Mouse (Mus musculus) liver, embryonic 14.5 days (tissue): ENCODE data around the gene S100a8. TPM values are rescaled to one million over a fixed set of nuclear protein-coding genes. Genes with fewer than 3 reads are reported as not detected.

Source experiments
- ATAC-seq: fragments of 200-750 bp; cut with Nextera tagmentation; 2 replicates; pipeline ENCODE4 v1.8.0; 2017; ENCODE audit warnings: moderate number of reproducible peaks, mild to moderate bottlenecking, moderate library complexity; ENCODE audit not compliant: insufficient read depth
- DNase-seq, 3 experiments: peaks; one replicate each; pipeline ENCODE4 v3.0.0-alpha.2; 2012 to 2013; ENCODE audit warnings: low read depth in 3 of 3, low spot score in 3 of 3
- H3K27ac ChIP-seq: fragments of 300-500 bp; sonication (generic); 2 replicates; pipeline ENCODE4 v1.5.1; 2014; ENCODE audit warnings: moderate library complexity, mild to moderate bottlenecking, control low read depth, inconsistent platforms
- H3K27me3 ChIP-seq: fragments of 300-500 bp; sonication (generic); 2 replicates; pipeline ENCODE4 v1.6.1; 2014; ENCODE audit warnings: mild to moderate bottlenecking, low read length, moderate library complexity; ENCODE audit not compliant: control insufficient read depth, insufficient read depth
- H3K36me3 ChIP-seq: fragments of 300-500 bp; sonication (generic); replicated peaks from 2 replicates; pipeline ENCODE4 v1.6.1; 2014; ENCODE audit warnings: low read depth; ENCODE audit not compliant: control insufficient read depth, insufficient read depth
- H3K4me1 ChIP-seq, 2 experiments: fragments of 200-500 bp in 1 of 2; fragments of 300-500 bp in 1 of 2; sonication (generic) in 1 of 2; replicated peaks; 2 replicates each; pipeline ENCODE4 v1.6.1; 2012 to 2014; ENCODE audit warnings: antibody characterized with exemption in 1 of 2, inconsistent platforms in 1 of 2, low read length in 1 of 2; ENCODE audit not compliant: control insufficient read depth in 2 of 2, insufficient read depth in 2 of 2
- H3K4me2 ChIP-seq: fragments of 300-500 bp; sonication (generic); 2 replicates; pipeline ENCODE4 v1.6.1; 2014; ENCODE audit warnings: low read depth, mild to moderate bottlenecking, control low read depth, moderate library complexity
- H3K4me3 ChIP-seq, 2 experiments: fragments of 200-500 bp in 1 of 2; fragments of 300-500 bp in 1 of 2; sonication (generic) in 1 of 2; 2 replicates each; pipeline ENCODE4 v1.5.1; 2012 to 2014; ENCODE audit warnings: low read depth in 2 of 2, low read length in 2 of 2, mild to moderate bottlenecking in 2 of 2, control low read depth in 1 of 2, inconsistent platforms in 1 of 2, moderate library complexity in 1 of 2; ENCODE audit not compliant: insufficient read depth in 1 of 2
- H3K9ac ChIP-seq: fragments of 300-500 bp; sonication (generic); replicated peaks from 2 replicates; pipeline ENCODE4 v1.6.1; 2014; ENCODE audit warnings: mild to moderate bottlenecking, control low read depth, moderate library complexity
- H3K9me3 ChIP-seq: fragments of 300-500 bp; sonication (generic); 2 replicates; pipeline ENCODE4 v1.6.1; 2016; ENCODE audit warnings: low read length, mixed read lengths; ENCODE audit not compliant: control insufficient read depth
- CTCF ChIP-seq: IDR thresholded peaks from 2 replicates; pipeline ENCODE4 v1.5.1; 2016; ENCODE audit warnings: antibody characterized with exemption, low read depth, control low read depth
- EP300 ChIP-seq: IDR thresholded peaks from 2 replicates; pipeline ENCODE4 v1.6.1; 2016; ENCODE audit warnings: antibody characterized with exemption, low read depth
- WGBS: fragments of 180-500 bp; shearing (Covaris S2); extraction: QIAGEN DNeasy Blood & Tissue Kit; methylation state at CpG from one replicate; pipeline ENCODE4 v1.1.7; 2014; ENCODE audit not compliant: insufficient replicate concordance; 5-methylcytosine and 5-hydroxymethylcytosine counted together
- polyA plus RNA-seq, 2 experiments: library from polyadenylated mRNA; depleted of rRNA in 1 of 2; stranded (reverse) in 1 of 2; unstranded in 1 of 2; fragments of >200 nt; fragmentation: Nextera tagmentation in 1 of 2; extraction: Ambion mirVana in 1 of 2; gene quantifications; 2 replicates each; pipeline versions ENCODE4 v1.2.1 to v1.2.3; 2012 to 2014

S100a8 gene
- polyA plus RNA-seq, 2 experiments, result 418 to 1,223 TPM

- Histone ChIP-seq H3K27me3 (no peaks in the 10 kb centered on the region), H3K27ac (no peak overlapping the region), H3K9me3 (no peaks in the 10 kb centered on the region), H3K4me1 (no peaks in the 10 kb centered on the region), H3K4me3 (no peak overlapping the region), H3K9ac (no peak overlapping the region), H3K4me2 (no peak overlapping the region), H3K36me3 (no peaks in the 10 kb centered on the region)
- ATAC-seq, result no peak
- 29% methylated on average over 7 of the region's 7 CpGs for WGBS
- TF ChIP-seq EP300 (no peak), CTCF (peak; percentile 89)
- DNase-seq, result no peak
Observed at GRCm38 (mm10) chr3:90639511-90640154, 29.1 kb upstream of the S100a8 start.

DNA sequence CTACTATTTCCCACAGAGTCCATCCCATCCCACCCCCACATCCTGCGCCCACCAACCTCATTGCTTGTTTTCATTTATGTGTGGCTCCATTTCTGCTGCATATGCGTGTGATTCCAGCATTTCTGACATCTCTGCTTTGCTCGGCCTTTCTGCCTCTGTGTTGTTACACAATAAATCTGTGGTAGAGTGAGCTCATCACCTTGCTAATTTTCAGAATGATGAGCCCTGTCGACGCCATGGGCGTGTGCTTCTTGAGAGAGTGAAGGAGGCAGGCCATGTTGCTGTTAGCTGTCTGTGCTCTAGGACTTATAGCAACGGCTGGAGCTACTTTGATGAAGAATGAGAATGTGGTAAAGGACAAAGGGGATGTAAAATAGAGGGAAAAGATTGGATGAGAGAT is 27.8 kb upstream of the S100a8 start:
- Histone ChIP-seq H3K4me1 (no peaks in the 10 kb centered on the region), H3K4me3 (no peak overlapping the region), H3K27ac (no peak overlapping the region), H3K9me3 (no peaks in the 10 kb centered on the region), H3K4me2 (no peak overlapping the region), H3K9ac (no peak overlapping the region), H3K36me3 (no peaks in the 10 kb centered on the region), H3K27me3 (no peaks in the 10 kb centered on the region)
- DNase-seq (no peak), ATAC-seq (no peak)
- WGBS, result 51% methylated on average over 7 of the region's 7 CpGs
- no peak for TF ChIP-seq EP300
- TF ChIP-seq CTCF, result no peak

DNA sequence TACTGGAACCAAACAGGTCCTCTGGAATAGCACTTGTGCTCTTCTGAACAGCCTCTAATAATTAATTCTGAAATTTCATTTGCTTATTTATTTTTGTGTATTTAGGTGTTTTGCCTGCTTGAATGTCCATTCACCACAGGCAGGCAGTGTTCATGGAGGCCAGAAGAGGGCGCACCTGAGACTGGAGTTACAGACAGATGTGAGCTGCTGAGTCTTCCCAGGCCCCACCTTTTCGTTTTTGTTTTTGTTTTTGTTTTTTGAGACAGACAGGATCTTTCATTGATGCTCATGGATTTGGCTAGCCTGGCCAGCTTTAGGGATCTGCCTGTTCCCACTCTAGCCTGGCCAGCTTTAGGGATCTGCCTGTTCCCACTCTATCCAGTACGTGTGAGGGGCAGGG is 24.6 kb upstream of the S100a8 start:
- H3K36me3 ChIP-seq, result no peaks in the 10 kb centered on the region
- H3K9me3 ChIP-seq, result no peaks in the 10 kb centered on the region
- no peak for TF ChIP-seq EP300
- TF ChIP-seq CTCF, result peak; percentile 75
- no peaks in the 10 kb centered on the region for H3K4me1 ChIP-seq
- H3K4me3 ChIP-seq, result no peak overlapping the region
- no peak overlapping the region for H3K9ac ChIP-seq
- no peak overlapping the region for H3K4me2 ChIP-seq
- WGBS, result 32% methylated on average over 3 of the region's 3 CpGs
- H3K27me3 ChIP-seq, result no peaks in the 10 kb centered on the region
- no peak overlapping the region for H3K27ac ChIP-seq
- DNase-seq, result no peak
- no peak for ATAC-seq

DNA sequence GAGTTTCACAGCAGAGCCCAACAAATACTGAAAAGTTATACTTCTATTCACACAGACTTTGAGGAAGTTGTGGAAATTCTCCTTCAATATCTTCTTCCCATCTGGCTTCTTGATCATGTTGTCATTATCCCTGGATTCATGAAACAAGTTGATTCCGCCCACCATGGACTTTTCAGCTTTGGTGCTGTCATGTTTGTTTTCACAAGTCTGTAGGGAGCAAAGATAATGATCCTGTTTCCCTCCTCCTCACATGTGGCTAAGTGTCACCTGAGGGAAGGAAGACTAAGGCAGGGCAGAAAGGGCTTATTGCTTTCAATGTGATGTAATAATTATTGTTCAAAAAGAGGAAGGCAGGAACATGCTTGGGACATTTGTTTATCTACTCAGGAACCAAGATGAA is 21.5 kb upstream of the S100a8 start:
- no peak overlapping the region for H3K4me2 ChIP-seq
- no peak overlapping the region for H3K27ac ChIP-seq
- ATAC-seq (no peak), DNase-seq (no peak)
- no peaks in the 10 kb centered on the region for H3K36me3 ChIP-seq
- no peaks in the 10 kb centered on the region for H3K9me3 ChIP-seq
- H3K9ac ChIP-seq, result no peak overlapping the region
- H3K4me3 ChIP-seq, result no peak overlapping the region
- TF ChIP-seq EP300 (no peak), CTCF (no peak)
- WGBS, result 38% methylated on average over 1 of the region's 1 CpGs
- H3K27me3 ChIP-seq, result no peaks in the 10 kb centered on the region
- H3K4me1 ChIP-seq, result no peaks in the 10 kb centered on the region

DNA sequence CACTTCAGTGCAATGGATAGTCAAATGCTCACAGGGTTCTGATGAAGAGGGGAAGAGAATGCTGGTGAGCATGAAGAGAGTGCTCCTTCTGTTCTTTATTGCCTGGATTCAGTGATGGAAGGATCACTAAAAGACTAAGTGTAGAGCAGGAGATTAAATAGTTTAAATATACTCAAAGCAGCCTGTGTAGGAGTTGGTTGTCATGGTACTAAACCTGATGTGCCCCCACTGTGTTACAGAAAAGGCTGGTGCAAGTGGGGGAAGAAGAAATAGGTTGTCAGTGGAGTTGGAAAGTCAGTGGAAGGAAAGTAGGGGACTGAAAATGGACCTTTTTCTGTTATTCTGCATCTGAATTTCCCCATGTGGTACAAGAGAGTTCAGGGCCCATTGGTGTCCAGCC is 19.8 kb upstream of the S100a8 start:
- Histone ChIP-seq H3K27me3 (no peaks in the 10 kb centered on the region), H3K9ac (no peak overlapping the region), H3K36me3 (no peaks in the 10 kb centered on the region), H3K9me3 (no peaks in the 10 kb centered on the region), H3K4me1 (no peaks in the 10 kb centered on the region), H3K4me2 (no peak overlapping the region), H3K4me3 (no peak overlapping the region), H3K27ac (no peak overlapping the region)
- ATAC-seq, result no peak
- TF ChIP-seq EP300 (no peak), CTCF (no peak)
- no peak for DNase-seq
